Mouse (Mus musculus): ENCODE measurements around the gene Bpifc. TPM values are rescaled to one million over a fixed set of nuclear protein-coding genes. Genes with fewer than 3 reads are reported as not detected.

Bpifc gene
- polyA plus RNA-seq, 1 experiment = not detected

DNA sequence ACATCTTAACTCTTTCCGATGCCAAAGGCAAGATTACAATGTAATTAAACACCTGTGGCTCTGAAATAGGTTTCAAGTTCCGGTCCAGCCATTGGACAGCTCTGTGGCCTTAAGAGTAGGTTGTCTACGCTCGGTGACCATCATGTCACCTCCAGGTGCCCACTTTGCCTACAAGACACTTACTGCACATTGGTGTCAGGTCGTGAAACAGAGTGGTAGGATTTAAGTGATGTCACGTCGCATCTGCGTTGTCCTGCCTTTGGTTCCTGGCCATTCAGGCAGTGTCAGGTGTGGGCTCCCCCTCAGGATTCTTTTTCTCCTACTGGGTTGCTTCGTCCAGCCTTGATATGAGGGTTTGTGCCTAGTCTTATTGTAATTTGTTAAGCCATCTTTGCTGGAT, 39.9 kb downstream of the Bpifc start:
- no peak overlapping the region for H3ac ChIP-seq (ENCODE audit: control insufficient read depth, insufficient read length, low read depth)
- no peaks in the 10 kb centered on the region for H3K79me2 ChIP-seq (ENCODE audit: control insufficient read depth, insufficient read depth)
- no peaks in the 10 kb centered on the region for H3K79me3 ChIP-seq (ENCODE audit: low read depth)
- no peak overlapping the region for H3K4me3 ChIP-seq (ENCODE audit: insufficient read depth, poor library complexity, severe bottlenecking)
- H3K36me3 ChIP-seq (ENCODE audit: control insufficient read depth, insufficient read depth) = no peaks in the 10 kb centered on the region
- TF ChIP-seq CEBPB (IDR thresholded peaks at IDR 0.05; ENCODE audit: low read depth) (no peak), FOSL1 (IDR thresholded peaks at IDR 0.05; ENCODE audit: insufficient read depth, low read length, poor library complexity, severe bottlenecking) (no peak), MYOD1 (IDR thresholded peaks at IDR 0.05; ENCODE audit: control insufficient read depth, insufficient read length, low read depth) (no peak), MAX (IDR thresholded peaks at IDR 0.05) (no peak), MYOG (IDR thresholded peaks at IDR 0.05; ENCODE audit: control insufficient read depth, extremely low read depth, insufficient read length) (no peak), CTCF (IDR thresholded peaks at IDR 0.05; ENCODE audit: control insufficient read depth, insufficient read depth, insufficient read length) (no peak)
- peaks cover 15% of the 10 kb centered on the region for H3K27me3 ChIP-seq (ENCODE audit: control insufficient read depth, insufficient read depth, insufficient read length)

DNA sequence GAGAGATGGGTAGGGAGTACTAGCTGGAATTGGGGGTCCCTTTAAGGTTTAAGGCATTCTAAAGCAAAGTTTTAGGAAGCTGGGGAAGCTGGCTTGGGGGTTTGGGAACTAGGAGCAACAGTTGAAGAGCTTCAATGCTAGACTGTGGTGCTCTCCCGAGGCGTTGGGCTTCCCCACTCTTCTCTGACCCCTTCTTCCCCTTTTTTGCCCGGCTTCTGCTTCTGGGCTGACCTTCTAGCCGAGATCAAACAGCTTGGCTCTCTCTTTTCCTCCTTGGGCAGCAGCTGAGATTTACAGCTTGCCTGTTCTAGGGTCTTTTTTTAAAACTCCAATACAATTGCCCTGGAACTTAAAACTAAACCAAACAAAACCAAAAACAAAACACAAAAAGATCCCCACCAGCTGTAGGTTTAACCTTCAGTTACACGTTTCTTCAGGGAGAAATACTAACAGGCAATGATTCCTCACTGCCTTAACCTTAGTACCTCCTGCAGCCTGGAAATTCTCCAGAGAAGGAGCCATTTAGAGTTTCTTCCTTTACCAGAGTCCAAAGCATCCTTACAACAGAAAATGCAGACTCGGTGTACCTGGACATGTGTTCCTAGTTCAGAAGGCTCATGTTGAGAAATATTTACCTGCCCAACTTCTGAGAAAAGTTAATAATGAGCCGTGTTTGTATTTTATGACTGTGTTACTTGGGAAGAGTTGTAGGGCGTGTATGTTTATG, 41.6 kb downstream of the Bpifc start:
- Histone ChIP-seq H3K79me2 (ENCODE audit: control insufficient read depth, insufficient read depth) (no peaks in the 10 kb centered on the region), H3K79me3 (ENCODE audit: low read depth) (no peaks in the 10 kb centered on the region), H3ac (ENCODE audit: control insufficient read depth, insufficient read length, low read depth) (no peak overlapping the region), H3K36me3 (ENCODE audit: control insufficient read depth, insufficient read depth) (no peaks in the 10 kb centered on the region), H3K27me3 (ENCODE audit: control insufficient read depth, insufficient read depth, insufficient read length) (peaks cover 22% of the 10 kb centered on the region), H3K4me3 (ENCODE audit: insufficient read depth, poor library complexity, severe bottlenecking) (no peak overlapping the region)
- TF ChIP-seq USF1 (IDR thresholded peaks at IDR 0.05; ENCODE audit: low read depth) (no peak), CTCF (IDR thresholded peaks at IDR 0.05; ENCODE audit: control insufficient read depth, insufficient read depth, insufficient read length) (no peak), CEBPB (IDR thresholded peaks at IDR 0.05; ENCODE audit: low read depth) (no peak), MAX (IDR thresholded peaks at IDR 0.05) (no peak), MYOD1 (IDR thresholded peaks at IDR 0.05; ENCODE audit: control insufficient read depth, insufficient read length, low read depth) (no peak), FOSL1 (IDR thresholded peaks at IDR 0.05; ENCODE audit: insufficient read depth, low read length, poor library complexity, severe bottlenecking) (no peak), MYOG (IDR thresholded peaks at IDR 0.05; ENCODE audit: control insufficient read depth, extremely low read depth, insufficient read length) (no peak)

DNA sequence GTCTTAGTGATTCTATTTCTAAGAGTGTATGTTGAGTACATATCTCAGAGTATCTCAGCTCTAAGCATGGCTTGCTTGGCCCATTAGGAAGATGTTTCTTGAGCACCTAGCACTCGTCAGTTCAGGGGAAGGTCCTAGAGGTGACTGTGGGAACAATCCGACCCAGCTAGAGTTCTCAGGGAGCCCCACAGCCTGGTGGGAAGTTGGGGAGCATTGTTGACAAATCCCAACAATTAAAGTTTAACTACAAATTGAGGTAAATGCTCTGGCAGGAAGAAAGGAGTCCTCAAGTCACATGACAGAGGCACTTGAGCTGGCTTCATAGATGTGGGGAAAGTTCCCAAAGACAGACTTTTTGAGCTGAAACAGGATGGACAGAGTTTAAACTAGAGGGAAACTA, 43.0 kb downstream of the Bpifc start:
- Histone ChIP-seq H3K79me2 (ENCODE audit: control insufficient read depth, insufficient read depth) (no peaks in the 10 kb centered on the region), H3K4me3 (ENCODE audit: insufficient read depth, poor library complexity, severe bottlenecking) (no peak overlapping the region), H3K27me3 (ENCODE audit: control insufficient read depth, insufficient read depth, insufficient read length) (peaks cover 29% of the 10 kb centered on the region), H3K79me3 (ENCODE audit: low read depth) (no peaks in the 10 kb centered on the region), H3ac (ENCODE audit: control insufficient read depth, insufficient read length, low read depth) (no peak overlapping the region), H3K36me3 (ENCODE audit: control insufficient read depth, insufficient read depth) (no peaks in the 10 kb centered on the region)
- no peak for TF ChIP-seq CEBPB (IDR thresholded peaks at IDR 0.05; ENCODE audit: low read depth)

DNA sequence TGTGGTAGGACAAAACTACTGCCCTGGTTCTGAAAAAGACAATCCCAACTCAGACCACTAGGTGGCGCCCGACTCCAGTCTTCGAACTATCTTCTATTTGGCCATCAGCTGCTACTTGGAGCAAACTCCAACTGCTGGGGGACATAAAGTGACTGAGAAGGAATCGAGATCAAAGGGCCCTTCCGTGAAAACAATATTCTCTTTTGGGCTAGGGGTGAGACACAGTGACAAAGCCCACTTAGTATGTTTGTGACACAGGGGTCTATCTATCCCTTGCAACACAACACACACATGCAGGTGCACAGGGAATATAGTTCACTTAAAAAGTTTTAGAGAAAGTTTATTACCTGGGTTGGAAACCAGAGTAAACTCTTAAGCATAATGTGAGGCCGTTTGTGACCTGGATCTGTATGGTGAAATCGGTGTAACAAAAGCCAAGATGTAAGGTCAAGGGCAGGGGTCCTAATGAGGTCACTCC, 43.5 kb downstream of the Bpifc start:
- Histone ChIP-seq H3K4me3 (ENCODE audit: insufficient read depth, poor library complexity, severe bottlenecking) (no peak overlapping the region), H3K36me3 (ENCODE audit: control insufficient read depth, insufficient read depth) (no peaks in the 10 kb centered on the region), H3K79me2 (ENCODE audit: control insufficient read depth, insufficient read depth) (no peaks in the 10 kb centered on the region), H3K79me3 (ENCODE audit: low read depth) (no peaks in the 10 kb centered on the region), H3ac (ENCODE audit: control insufficient read depth, insufficient read length, low read depth) (no peak overlapping the region), H3K27me3 (ENCODE audit: control insufficient read depth, insufficient read depth, insufficient read length) (peaks cover 30% of the 10 kb centered on the region)
- TF ChIP-seq MYOD1 (IDR thresholded peaks at IDR 0.05; ENCODE audit: control insufficient read depth, insufficient read length, low read depth) (no peak), MAX (IDR thresholded peaks at IDR 0.05) (no peak), USF1 (IDR thresholded peaks at IDR 0.05; ENCODE audit: low read depth) (no peak), CEBPB (IDR thresholded peaks at IDR 0.05; ENCODE audit: low read depth) (no peak), CTCF (IDR thresholded peaks at IDR 0.05; ENCODE audit: control insufficient read depth, insufficient read depth, insufficient read length) (peak; percentile 57), FOSL1 (IDR thresholded peaks at IDR 0.05; ENCODE audit: insufficient read depth, low read length, poor library complexity, severe bottlenecking) (no peak)

DNA sequence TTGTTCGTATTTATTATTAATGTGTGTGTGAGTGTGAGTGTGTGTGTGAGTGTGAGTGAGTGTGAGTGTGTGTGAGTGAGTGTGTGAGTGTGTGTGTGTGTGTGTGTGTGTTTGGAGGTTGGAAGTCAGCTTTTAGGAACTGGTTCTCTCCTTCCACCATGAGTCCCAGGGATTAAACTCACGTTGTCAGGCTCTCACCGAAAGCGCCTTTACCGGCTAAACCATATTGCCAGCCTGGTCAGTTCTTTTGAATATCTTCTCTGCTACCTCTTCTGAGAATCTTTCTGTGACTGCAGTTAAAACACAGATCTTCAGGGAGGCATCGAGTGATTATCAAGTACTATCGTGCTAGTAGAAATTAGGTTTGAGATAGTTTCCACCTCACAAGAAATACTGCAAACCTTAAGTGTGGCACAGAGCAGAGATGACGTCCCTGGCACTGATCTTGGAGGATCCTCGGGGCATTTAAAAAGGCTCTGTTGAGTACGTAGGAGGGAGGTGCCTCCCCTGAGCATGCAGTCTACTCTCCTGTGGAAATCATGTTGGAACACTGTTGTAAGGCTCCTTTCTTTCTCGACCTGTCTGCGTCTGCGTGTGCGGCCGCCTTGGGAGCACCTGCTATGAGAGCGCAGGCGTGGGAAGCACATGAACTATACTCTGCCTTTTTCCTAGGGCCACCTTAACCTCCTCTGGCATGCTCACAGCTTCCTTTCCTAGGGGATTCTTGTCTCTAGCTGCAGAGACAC, 44.1 kb downstream of the Bpifc start:
- no peaks in the 10 kb centered on the region for H3K79me3 ChIP-seq (ENCODE audit: low read depth)
- H3ac ChIP-seq (ENCODE audit: control insufficient read depth, insufficient read length, low read depth) = no peak overlapping the region
- TF ChIP-seq MYOG (IDR thresholded peaks at IDR 0.05; ENCODE audit: control insufficient read depth, extremely low read depth, insufficient read length) (no peak), CTCF (IDR thresholded peaks at IDR 0.05; ENCODE audit: control insufficient read depth, insufficient read depth, insufficient read length) (no peak), MYOD1 (IDR thresholded peaks at IDR 0.05; ENCODE audit: control insufficient read depth, insufficient read length, low read depth) (no peak), USF1 (IDR thresholded peaks at IDR 0.05; ENCODE audit: low read depth) (no peak), CEBPB (IDR thresholded peaks at IDR 0.05; ENCODE audit: low read depth) (no peak), FOSL1 (IDR thresholded peaks at IDR 0.05; ENCODE audit: insufficient read depth, low read length, poor library complexity, severe bottlenecking) (no peak), MAX (IDR thresholded peaks at IDR 0.05) (no peak)
- H3K4me3 ChIP-seq (ENCODE audit: insufficient read depth, poor library complexity, severe bottlenecking) = no peak overlapping the region
- H3K79me2 ChIP-seq (ENCODE audit: control insufficient read depth, insufficient read depth) = no peaks in the 10 kb centered on the region
- H3K27me3 ChIP-seq (ENCODE audit: control insufficient read depth, insufficient read depth, insufficient read length) = peaks cover 26% of the 10 kb centered on the region
- H3K36me3 ChIP-seq (ENCODE audit: control insufficient read depth, insufficient read depth) = no peaks in the 10 kb centered on the region

Measured in C2C12 (cell line).